Mouse (Mus musculus) hindbrain, embryonic 10.5 days (tissue): ENCODE measurements around the gene Gm3629. TPM values are rescaled to one million over a fixed set of nuclear protein-coding genes. Genes with fewer than 3 reads are reported as not detected.
"Not testable (repeated sequence)": the region's sequence is repeated elsewhere in the genome, so short reads cannot be mapped to it uniquely, and the experiment has no call there.

Experiments
- DNase-seq: peaks from one replicate; pipeline ENCODE4 v3.0.0-alpha.2; 2017; ENCODE audit warnings: low spot score
- H3K27ac ChIP-seq: fragments of 300-500 bp; sonication (generic); 2 replicates; pipeline ENCODE4 v1.5.1; 2016; ENCODE audit warnings: mild to moderate bottlenecking, moderate library complexity
- H3K27me3 ChIP-seq: fragments of 300-500 bp; sonication (generic); 2 replicates; pipeline ENCODE4 v1.6.1; 2016; ENCODE audit warnings: mild to moderate bottlenecking; ENCODE audit not compliant: poor library complexity, insufficient read depth, severe bottlenecking
- H3K36me3 ChIP-seq: fragments of 300-500 bp; sonication (generic); 2 replicates; pipeline ENCODE4 v1.6.1; 2016; ENCODE audit warnings: mild to moderate bottlenecking, moderate library complexity
- H3K4me1 ChIP-seq: fragments of 300-500 bp; sonication (generic); replicated peaks from 2 replicates; pipeline ENCODE4 v1.6.1; 2016; ENCODE audit warnings: mild to moderate bottlenecking
- H3K4me3 ChIP-seq: fragments of 300-500 bp; sonication (generic); 2 replicates; pipeline ENCODE4 v1.5.1; 2016; ENCODE audit warnings: mild to moderate bottlenecking, moderate library complexity
- H3K9me3 ChIP-seq: fragments of 300-500 bp; sonication (generic); 2 replicates; pipeline ENCODE4 v1.6.1; 2016; ENCODE audit warnings: mild to moderate bottlenecking, moderate library complexity
- WGBS: fragments of 180-500 bp; shearing (Covaris S2); methylation state at CpG from one replicate; pipeline ENCODE4 v1.1.7; 2016; 5-methylcytosine and 5-hydroxymethylcytosine counted together
- polyA plus RNA-seq: library from polyadenylated mRNA; unstranded; fragments of >200 nt; fragmentation: Nextera tagmentation; extraction: Ambion mirVana; gene quantifications from 2 replicates; pipeline ENCODE4 v1.2.1, GENCODE M21; 2016

The Gm3629 gene
- polyA plus RNA-seq, result 0.34 TPM in 1 of 2 replicates, not detected in the other

DNA sequence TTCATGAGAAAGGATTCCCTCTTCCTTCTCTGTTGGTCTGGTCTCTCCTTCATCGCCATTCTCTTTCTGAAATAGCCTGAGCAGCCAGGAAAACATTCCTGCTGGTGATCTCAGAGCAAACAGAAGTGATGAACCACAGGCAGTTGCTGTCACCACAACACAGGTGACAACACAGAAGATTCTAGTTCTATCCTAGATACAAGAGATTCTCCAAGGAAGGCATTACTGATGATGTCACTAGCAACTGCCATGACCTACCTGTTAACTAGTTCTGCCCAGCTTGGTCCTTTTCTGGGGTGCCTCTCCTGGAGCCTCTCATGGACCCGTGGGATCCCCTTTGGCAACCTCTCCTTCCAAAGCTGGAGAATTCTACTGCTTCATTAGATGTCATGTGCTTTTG lies at the start of gene Gm3629:
Gene Gm3629 (minus strand): TSS at position 101 of the 400 bp plus-strand sequence.
- H3K36me3 ChIP-seq, H3K9me3 ChIP-seq, DNase-seq, H3K4me3 ChIP-seq, H3K27me3 ChIP-seq, H3K4me1 ChIP-seq, H3K27ac ChIP-seq: not testable (repeated sequence)
- 27% methylated on average over 1 of the region's 2 CpGs for WGBS

DNA sequence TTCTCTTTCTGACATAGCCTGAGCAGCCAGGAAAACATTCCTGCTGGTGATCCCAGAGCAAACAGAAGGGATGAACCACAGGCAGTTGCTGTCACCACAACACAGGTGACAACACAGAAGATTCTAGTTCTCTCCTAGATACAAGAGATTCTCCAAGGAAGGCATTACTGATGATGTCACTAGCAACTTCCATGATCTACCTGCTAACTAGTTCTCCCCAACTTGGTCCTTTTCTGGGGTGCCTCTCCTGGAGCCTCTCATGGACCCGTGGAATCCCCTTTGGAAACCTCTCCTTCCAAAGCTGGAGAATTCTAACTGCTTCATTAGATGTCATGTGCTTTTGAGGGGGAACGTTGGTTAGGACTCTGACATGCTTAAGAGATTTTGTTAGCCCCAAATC lies 31.9 kb upstream of the Gm3629 start, which contains the start of gene Gm3460:
Gene Gm3460 (minus strand): TSS at position 101 of the 400 bp plus-strand sequence.
- not testable (repeated sequence) for H3K36me3 ChIP-seq, H3K9me3 ChIP-seq, H3K4me1 ChIP-seq, H3K4me3 ChIP-seq, H3K27me3 ChIP-seq, DNase-seq, H3K27ac ChIP-seq
- 87% methylated on average over 2 of the region's 2 CpGs for WGBS

DNA sequence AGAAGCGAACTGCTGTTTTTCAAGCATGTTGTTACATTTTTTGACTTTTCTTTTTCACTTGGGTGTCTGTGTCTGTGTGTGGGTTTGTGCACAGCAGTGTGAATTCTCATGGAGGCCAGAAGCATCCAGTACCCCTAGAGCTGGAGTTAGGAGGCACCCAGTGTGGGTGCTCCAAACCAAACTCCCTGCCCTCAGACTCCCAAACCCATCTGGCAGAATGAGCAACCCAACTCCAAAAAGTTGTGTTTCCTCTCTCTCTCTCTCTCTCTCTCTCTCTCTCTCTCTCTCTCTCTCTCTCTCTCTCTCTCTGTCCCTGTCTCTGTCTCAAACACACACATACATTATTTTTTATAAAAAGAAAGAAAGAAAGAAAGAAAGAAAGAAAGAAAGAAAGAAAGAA lies 16.0 kb upstream of the Gm3629 start:
- not testable (repeated sequence) for DNase-seq, H3K4me1 ChIP-seq, H3K27me3 ChIP-seq, H3K9me3 ChIP-seq, H3K27ac ChIP-seq, H3K4me3 ChIP-seq, H3K36me3 ChIP-seq
- no CpG with 5 or more reads among the region's 1 CpGs for WGBS

GRCm38 (mm10) chr14:6605004-6605403 lies 14.6 kb upstream of the Gm3629 start:
- not testable (repeated sequence) for H3K27me3 ChIP-seq, H3K4me1 ChIP-seq, H3K36me3 ChIP-seq, H3K9me3 ChIP-seq
- Histone ChIP-seq H3K27ac (peak overlapping the region; percentile 40; the same call in 1 of the 2 replicates), H3K4me3 (peak overlapping the region; percentile 50)
- 3% methylated on average over 19 of the region's 20 CpGs for WGBS
- DNase-seq, result peak; percentile 58

DNA sequence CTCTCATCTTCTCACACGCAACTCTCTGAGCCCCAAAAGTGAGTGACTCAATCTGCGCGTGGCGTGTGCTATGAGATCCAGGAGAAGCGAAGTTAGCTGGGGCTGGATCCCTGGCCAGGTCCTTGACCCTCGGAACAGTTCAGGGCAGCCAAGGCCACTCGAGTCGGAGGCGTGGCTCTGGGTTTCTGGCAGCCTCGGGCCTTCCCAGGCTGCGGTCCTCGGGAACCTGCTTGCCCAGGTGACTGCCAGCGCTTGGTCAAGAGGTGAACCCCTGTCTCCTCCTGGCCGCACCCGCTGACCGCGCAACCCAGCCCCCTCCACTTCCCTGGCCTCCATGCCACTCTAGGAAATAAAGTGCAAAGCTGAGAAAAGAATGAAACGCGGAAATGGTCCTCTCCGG lies 14.1 kb upstream of the Gm3629 start:
- peak overlapping the region; percentile 50 for H3K4me3 ChIP-seq
- not testable (repeated sequence) for H3K27me3 ChIP-seq, H3K36me3 ChIP-seq, H3K9me3 ChIP-seq, H3K27ac ChIP-seq, H3K4me1 ChIP-seq
- DNase-seq, result peak; percentile 13
- 6% methylated on average over 17 of the region's 20 CpGs for WGBS

GRCm38 (mm10) chr14:6537190-6537589 lies 53.2 kb downstream of the Gm3629 start, which contains the start of gene Gm8356:
TSS of gene Gm8356 (minus strand) at chr14:6537290.
- not testable (repeated sequence) for H3K27ac ChIP-seq, H3K27me3 ChIP-seq, H3K4me1 ChIP-seq, H3K9me3 ChIP-seq, DNase-seq, H3K36me3 ChIP-seq, H3K4me3 ChIP-seq
- WGBS, result 71% methylated on average over 1 of the region's 2 CpGs

Other genes starting within 250 kb of the Gm3629 start
- not detected in 2 replicates for gene Gm3618, start 246.9 kb downstream of the Gm3629 start, polyA plus RNA-seq
- not detected in 2 replicates for gene Gm16440, start 200.3 kb downstream of the Gm3629 start, polyA plus RNA-seq
- 0.68 and 0.83 TPM in 2 replicates for gene Gm3591, start 178.1 kb downstream of the Gm3629 start, polyA plus RNA-seq
- gene Gm3594, start 146.0 kb downstream of the Gm3629 start, polyA plus RNA-seq, result not detected in 2 replicates
- not detected in 2 replicates for gene Gm8356, start 53.3 kb downstream of the Gm3629 start, polyA plus RNA-seq
- not detected in 2 replicates for gene Gm3460, start 31.8 kb upstream of the Gm3629 start, polyA plus RNA-seq
- gene Gm10251, start 93.6 kb upstream of the Gm3629 start, polyA plus RNA-seq, result not detected in 2 replicates
- not detected in 2 replicates for gene Gm8050, start 129.6 kb upstream of the Gm3629 start, polyA plus RNA-seq
- gene Gm3636, start 151.7 kb upstream of the Gm3629 start, polyA plus RNA-seq, result 5.5 and 6.1 TPM in 2 replicates
- not detected in 2 replicates for gene Gm8362, start 183.8 kb upstream of the Gm3629 start, polyA plus RNA-seq
- not detected in 2 replicates for gene Gm3642, start 249.7 kb upstream of the Gm3629 start, polyA plus RNA-seq